Mouse (Mus musculus): ENCODE measurements around the gene Aldh16a1. TPM values are rescaled to one million over a fixed set of nuclear protein-coding genes. Genes with fewer than 3 reads are reported as not detected.
"Not testable (repeated sequence)": the region's sequence is repeated elsewhere in the genome, so short reads cannot be mapped to it uniquely, and the experiment has no call there.

Gene Aldh16a1
- polyA plus RNA-seq, 1 experiment: 106 TPM

DNA sequence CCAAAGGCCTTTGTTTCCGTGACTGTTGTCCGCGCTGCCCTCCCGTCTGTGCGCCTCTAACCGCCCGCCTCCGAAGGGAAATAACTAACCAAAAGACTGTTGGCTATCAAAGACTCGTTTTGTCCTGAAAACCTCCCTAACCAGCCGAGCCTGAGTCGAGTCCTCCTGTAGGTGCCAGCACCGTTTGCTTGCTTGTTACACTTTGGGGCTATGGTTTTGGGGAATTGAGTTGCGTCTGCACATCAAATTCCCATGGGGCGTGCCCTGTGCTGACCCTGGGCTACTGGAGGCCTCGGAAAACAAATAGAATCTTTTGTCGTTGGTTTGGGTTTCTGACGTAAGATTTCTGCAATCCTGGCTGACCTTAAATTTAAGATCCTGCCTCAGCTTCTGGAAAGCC, 25.1 kb downstream of the Aldh16a1 start:
- Histone ChIP-seq H3K4me1 (ENCODE audit: control insufficient read depth, insufficient read depth, low read length) (peaks cover 15% of the 10 kb centered on the region; the same call in 1 of the 2 replicates), H3K36me3 (ENCODE audit: control insufficient read depth, insufficient read depth, low read length) (peaks cover 11% of the 10 kb centered on the region; the same call in 1 of the 2 replicates), H3K4me3 (ENCODE audit: insufficient read depth, low read depth, low read length) (peak overlapping the region; percentile 60), H3K27ac (ENCODE audit: insufficient read depth, low read depth, low read length) (peak overlapping the region; percentile 79), H3K27me3 (replicated peaks; ENCODE audit: control insufficient read depth, insufficient read depth, low read length) (no peaks in the 10 kb centered on the region)
- peak; percentile 65 for DNase-seq
- no peak for TF ChIP-seq CTCF (conservative IDR thresholded peaks at IDR 0.05; ENCODE audit: insufficient read depth, insufficient read length, low read depth, low read length)
- no peak for TF ChIP-seq POLR2A (IDR thresholded peaks at IDR 0.05; ENCODE audit: low read depth, low read length)
- 2% methylated on average over 17 of the region's 17 CpGs for WGBS

- H3K4me1 ChIP-seq (ENCODE audit: control insufficient read depth, insufficient read depth, low read length): peaks cover 15% of the 10 kb centered on the region; the same call in 1 of the 2 replicates
- under 1% methylated on average over 48 of the region's 48 CpGs for WGBS
- no peaks in the 10 kb centered on the region for H3K27me3 ChIP-seq (replicated peaks; ENCODE audit: control insufficient read depth, insufficient read depth, low read length)
- peak within 1 kb of the TSS; percentile 77 for H3K4me3 ChIP-seq (ENCODE audit: insufficient read depth, low read depth, low read length)
- TF ChIP-seq POLR2A (IDR thresholded peaks at IDR 0.05; ENCODE audit: low read depth, low read length) (peak; percentile 89), CTCF (conservative IDR thresholded peaks at IDR 0.05; ENCODE audit: insufficient read depth, insufficient read length, low read depth, low read length) (peak; percentile 80)
- H3K36me3 ChIP-seq (ENCODE audit: control insufficient read depth, insufficient read depth, low read length): peaks cover 11% of the 10 kb centered on the region; the same call in 1 of the 2 replicates
- peak within 1 kb of the TSS; percentile 79 for H3K27ac ChIP-seq (ENCODE audit: insufficient read depth, low read depth, low read length)
- peak; percentile 100 for DNase-seq
Observed at GRCm38 (mm10) chr7:45128624-45129246, 25.6 kb downstream of the Aldh16a1 start, which contains the start of gene Rpl13a. Rpl13a (minus strand) TSS chr7:45128761.

DNA sequence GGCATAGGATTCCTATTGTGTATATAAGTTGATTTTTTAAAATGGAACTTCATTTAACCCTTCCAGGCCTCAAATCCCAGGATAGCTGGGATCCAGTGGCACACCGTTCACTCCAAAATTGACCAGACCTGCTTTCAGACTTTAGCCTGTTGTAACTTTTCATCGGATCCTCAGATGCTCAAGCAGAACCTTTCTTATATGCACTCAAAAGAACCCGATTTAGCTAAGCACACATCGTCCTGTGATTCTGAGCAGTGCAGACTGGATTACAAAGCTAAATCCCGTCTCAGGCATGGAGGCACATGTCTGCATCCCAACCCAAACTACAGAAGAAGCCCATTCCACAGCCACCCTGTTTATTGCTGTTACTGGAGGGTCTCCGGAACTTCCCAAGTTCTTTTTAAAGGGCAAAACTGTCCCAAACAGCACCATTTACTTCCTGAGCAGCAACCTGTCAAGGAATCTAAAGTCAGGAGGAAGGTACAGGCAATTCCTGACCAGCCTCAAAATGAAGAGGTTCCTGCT, 26.6 kb downstream of the Aldh16a1 start:
- H3K27ac ChIP-seq (ENCODE audit: insufficient read depth, low read depth, low read length): no peak overlapping the region

DNA sequence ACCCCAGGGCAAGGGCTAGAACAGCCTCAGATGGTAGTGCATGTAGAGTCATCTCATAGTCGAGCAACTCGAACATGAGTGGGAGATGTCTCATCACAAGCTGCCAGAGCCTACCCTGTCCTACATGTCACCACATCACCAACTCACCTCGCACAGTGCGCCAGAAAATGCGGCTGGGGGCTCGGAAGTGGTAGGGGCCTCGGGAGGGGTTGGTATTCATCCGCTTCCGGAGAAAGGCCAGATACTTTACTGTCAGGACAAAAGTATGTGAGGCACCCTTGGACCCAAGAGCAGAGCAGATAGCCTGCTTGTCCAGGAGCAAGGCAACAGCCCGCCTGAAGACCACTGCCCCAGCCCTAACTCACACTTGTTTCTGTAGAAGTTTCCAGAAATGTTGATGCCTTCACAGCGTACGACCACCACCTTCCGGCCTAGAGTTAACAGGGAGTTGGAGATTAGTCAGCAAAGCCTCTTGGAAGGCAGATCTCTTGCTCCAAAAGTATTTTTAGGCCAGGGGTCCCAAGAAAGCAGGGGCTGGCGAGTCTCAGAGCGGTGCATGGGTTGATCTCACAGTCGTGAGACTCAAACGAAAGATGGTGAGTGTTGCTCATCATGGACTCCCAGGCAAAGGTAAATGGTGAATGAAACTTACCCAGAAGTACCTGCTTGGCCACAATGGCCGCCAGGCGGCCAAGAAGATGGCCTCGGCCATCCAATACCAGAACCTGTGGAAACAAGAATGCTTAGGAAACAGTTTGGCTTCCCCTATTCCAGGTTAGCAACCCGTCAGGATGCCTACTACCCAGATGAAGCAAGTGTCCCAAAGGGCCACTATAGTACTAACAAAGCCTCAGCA, 27.3 kb downstream of the Aldh16a1 start:
- Histone ChIP-seq H3K36me3 (ENCODE audit: control insufficient read depth, insufficient read depth, low read length) (peaks cover 14% of the 10 kb centered on the region; the same call in 1 of the 2 replicates), H3K27me3 (replicated peaks; ENCODE audit: control insufficient read depth, insufficient read depth, low read length) (no peaks in the 10 kb centered on the region), H3K27ac (ENCODE audit: insufficient read depth, low read depth, low read length) (no peak overlapping the region), H3K4me3 (ENCODE audit: insufficient read depth, low read depth, low read length) (peak overlapping the region; percentile 77), H3K4me1 (ENCODE audit: control insufficient read depth, insufficient read depth, low read length) (peaks cover 23% of the 10 kb centered on the region)
- DNase-seq: no peak
- 31% methylated on average over 21 of the region's 21 CpGs for WGBS
- TF ChIP-seq CTCF (conservative IDR thresholded peaks at IDR 0.05; ENCODE audit: insufficient read depth, insufficient read length, low read depth, low read length) (no peak), POLR2A (IDR thresholded peaks at IDR 0.05; ENCODE audit: low read depth, low read length) (no peak)

More for the DNA sequence above, 26.6 kb downstream of the Aldh16a1 start:
- peak overlapping the region; percentile 77 for H3K4me3 ChIP-seq (ENCODE audit: insufficient read depth, low read depth, low read length)
- no peaks in the 10 kb centered on the region for H3K27me3 ChIP-seq (replicated peaks; ENCODE audit: control insufficient read depth, insufficient read depth, low read length)
- TF ChIP-seq POLR2A (IDR thresholded peaks at IDR 0.05; ENCODE audit: low read depth, low read length): no peak
- no peak for TF ChIP-seq CTCF (conservative IDR thresholded peaks at IDR 0.05; ENCODE audit: insufficient read depth, insufficient read length, low read depth, low read length)
- H3K4me1 ChIP-seq (ENCODE audit: control insufficient read depth, insufficient read depth, low read length): peaks cover 21% of the 10 kb centered on the region
- under 1% methylated on average over 6 of the region's 6 CpGs for WGBS
- DNase-seq: no peak
- H3K36me3 ChIP-seq (ENCODE audit: control insufficient read depth, insufficient read depth, low read length): peaks cover 11% of the 10 kb centered on the region; the same call in 1 of the 2 replicates

DNA sequence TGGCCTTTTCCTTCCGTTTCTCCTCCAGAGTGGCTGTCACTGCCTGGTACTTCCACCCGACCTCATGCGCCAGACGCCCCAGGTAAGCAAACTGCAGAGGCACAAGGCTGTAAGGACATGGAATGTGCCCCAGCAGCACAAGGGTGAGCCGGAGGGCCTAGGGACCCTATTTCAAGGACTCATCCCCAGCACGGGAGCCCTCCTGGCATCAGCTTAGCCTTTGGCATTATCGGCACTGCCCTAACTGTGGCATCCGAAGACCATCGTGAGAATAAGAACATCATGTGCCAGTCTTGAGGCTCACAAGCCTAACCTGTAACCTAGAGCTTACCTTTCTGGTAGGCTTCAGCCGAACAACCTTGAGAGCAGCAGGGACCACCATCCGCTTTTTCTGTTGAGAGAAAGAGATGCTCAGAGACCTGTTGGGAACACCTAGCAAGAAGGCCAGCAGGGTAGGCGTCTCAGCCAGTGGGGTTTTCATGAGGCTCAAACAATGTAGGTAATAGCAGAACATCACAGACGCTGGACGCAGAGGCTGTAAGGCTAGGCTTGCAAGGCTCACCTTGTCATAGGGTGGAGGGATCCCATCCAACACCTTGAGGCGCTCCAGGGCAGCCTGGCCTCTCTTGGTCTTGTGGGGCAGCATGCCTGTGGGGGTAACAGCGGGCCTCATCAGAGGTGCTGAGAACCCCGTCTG, 28.1 kb downstream of the Aldh16a1 start:
- TF ChIP-seq POLR2A (IDR thresholded peaks at IDR 0.05; ENCODE audit: low read depth, low read length): no peak
- no peak for TF ChIP-seq CTCF (conservative IDR thresholded peaks at IDR 0.05; ENCODE audit: insufficient read depth, insufficient read length, low read depth, low read length)
- 73% methylated on average over 17 of the region's 17 CpGs for WGBS

DNA sequence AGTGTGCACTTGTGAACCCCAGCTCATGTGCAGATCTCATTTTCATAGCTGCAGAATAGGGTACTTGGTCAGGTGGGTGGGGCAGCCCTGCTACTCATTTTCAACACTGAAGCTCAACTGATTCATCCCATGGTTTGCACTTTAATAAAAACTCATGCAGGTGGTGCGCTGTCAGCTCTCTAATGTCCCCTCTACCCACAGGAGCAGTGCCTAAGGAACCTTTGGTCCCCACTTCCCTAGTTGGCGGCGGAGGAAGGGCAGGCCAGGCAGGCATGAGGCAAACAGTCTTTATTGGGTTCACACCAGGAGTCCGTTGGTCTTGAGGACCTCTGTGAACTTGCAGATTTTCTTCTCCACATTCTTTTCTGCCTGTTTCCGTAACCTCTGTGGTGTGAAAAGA, 28.7 kb downstream of the Aldh16a1 start:
- not testable (repeated sequence) for DNase-seq; H3K27ac ChIP-seq (ENCODE audit: insufficient read depth, low read depth, low read length); H3K4me3 ChIP-seq (ENCODE audit: insufficient read depth, low read depth, low read length); H3K27me3 ChIP-seq (replicated peaks; ENCODE audit: control insufficient read depth, insufficient read depth, low read length)
- Histone ChIP-seq H3K4me1 (ENCODE audit: control insufficient read depth, insufficient read depth, low read length) (peaks cover 23% of the 10 kb centered on the region), H3K36me3 (ENCODE audit: control insufficient read depth, insufficient read depth, low read length) (peaks cover 14% of the 10 kb centered on the region; the same call in 1 of the 2 replicates)
- 76% methylated on average over 5 of the region's 5 CpGs for WGBS

More for the DNA sequence above, 28.1 kb downstream of the Aldh16a1 start:
- Histone ChIP-seq H3K27me3 (replicated peaks; ENCODE audit: control insufficient read depth, insufficient read depth, low read length) (no peaks in the 10 kb centered on the region), H3K36me3 (ENCODE audit: control insufficient read depth, insufficient read depth, low read length) (peaks cover 14% of the 10 kb centered on the region; the same call in 1 of the 2 replicates), H3K4me3 (ENCODE audit: insufficient read depth, low read depth, low read length) (no peak overlapping the region), H3K27ac (ENCODE audit: insufficient read depth, low read depth, low read length) (no peak overlapping the region), H3K4me1 (ENCODE audit: control insufficient read depth, insufficient read depth, low read length) (peaks cover 23% of the 10 kb centered on the region)
- DNase-seq: no peak

All from kidney, adult 2 months (tissue).